Comparison of ENCODE assay signal across 12 mouse cellular contexts in the genomic region with DNA sequence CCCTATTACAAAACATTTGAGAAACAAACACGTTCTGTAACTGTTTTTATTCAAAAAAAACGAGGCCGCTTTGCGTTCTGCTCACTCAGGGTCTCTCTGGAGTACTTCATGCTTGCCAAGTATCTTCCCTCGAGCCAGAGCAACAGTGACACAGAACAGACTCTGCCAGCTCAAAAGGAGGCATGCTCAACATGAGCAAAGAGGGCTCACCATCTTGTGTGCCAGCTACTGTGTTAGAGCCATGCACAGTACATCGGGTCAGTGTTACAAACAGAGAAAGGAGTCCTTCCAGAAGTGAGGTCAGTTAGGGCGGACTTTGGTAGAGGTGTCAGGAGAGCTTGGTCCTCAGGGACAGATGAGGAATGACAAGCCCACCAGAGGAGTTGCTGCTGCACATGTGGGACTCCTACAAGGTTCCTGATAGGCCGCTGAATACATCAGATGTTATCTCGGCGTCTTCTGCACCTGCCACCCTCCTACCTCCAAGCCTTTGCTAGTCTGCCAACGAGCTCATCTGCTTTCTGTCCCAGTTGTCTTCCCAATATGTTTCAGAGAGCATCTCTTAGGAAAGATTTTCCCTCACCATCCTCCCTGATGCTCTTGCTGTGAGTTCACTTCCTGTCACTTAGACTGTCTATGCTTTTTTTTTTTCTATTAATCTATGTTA.
A peak's percentile ranks its signal among the peaks of the same experiment; 100 is the strongest.
DNase-seq lines count a peak whose midpoint lies in the region; ATAC-seq lines count a peak whose summit lies in the region.
"Had no signal": no experiment of that assay in that cellular context is flagged by ENCODE, and none has a peak within 500 bp of the region (broad histone marks: within the 10 kb centered on the region; RNA-seq: fewer than 3 reads in every experiment).

No protein-coding gene starts in this region.

- no peak overlapping the region for H3K4me3 ChIP-seq in forebrain, embryonic 15.5 days
- no peak overlapping the region for H3K4me3 ChIP-seq in forebrain, embryonic 11.5 days (ENCODE audit: low read depth, low read length)
- H3K4me3 ChIP-seq: embryonic facial prominence, embryonic 10.5 days; liver, embryonic 12.5 days; midbrain, embryonic 12.5 days had no signal

- H3K27ac ChIP-seq in forebrain, embryonic 15.5 days (replicated peaks) = peak overlapping the region; percentile 31
- H3K27ac ChIP-seq in forebrain, embryonic 11.5 days (ENCODE audit: low read depth, low read length) = no peak overlapping the region
- H3K27ac ChIP-seq: embryonic facial prominence, embryonic 10.5 days; liver, embryonic 12.5 days; midbrain, embryonic 12.5 days had no signal

- H3K4me2 ChIP-seq in forebrain, embryonic 15.5 days (replicated peaks) = no peak overlapping the region
- no peak overlapping the region for H3K4me2 ChIP-seq in forebrain, embryonic 11.5 days (ENCODE audit: low read depth, low read length, severe bottlenecking)
- H3K4me2 ChIP-seq: liver, embryonic 12.5 days; midbrain, embryonic 12.5 days had no signal

- no peaks in the 10 kb centered on the region for H3K36me3 ChIP-seq in forebrain, embryonic 15.5 days
- H3K36me3 ChIP-seq in forebrain, embryonic 11.5 days (ENCODE audit: control insufficient read depth, insufficient read depth, low read length) = no peaks in the 10 kb centered on the region
- H3K36me3 ChIP-seq: embryonic facial prominence, embryonic 10.5 days; liver, embryonic 12.5 days; midbrain, embryonic 12.5 days had no signal

- intact Hi-C loops in left cerebral cortex, postnatal 4 days (cut with DNase I) = no loop called here

- H3K4me1 ChIP-seq in forebrain, embryonic 15.5 days = peaks cover 28% of the 10 kb centered on the region
- no peaks in the 10 kb centered on the region for H3K4me1 ChIP-seq in forebrain, embryonic 11.5 days (replicated peaks; ENCODE audit: control insufficient read depth, insufficient read depth, low read length)
- H3K4me1 ChIP-seq: liver, embryonic 12.5 days; midbrain, embryonic 12.5 days had no signal

- ATAC-seq in forebrain, embryonic 15.5 days (replicated peaks) = peak; percentile 76
- ATAC-seq in forebrain, embryonic 11.5 days (replicated peaks; ENCODE audit: low FRiP score) = no peak
- ATAC-seq: liver, embryonic 12.5 days had no signal

- WGBS in forebrain, embryonic 15.5 days = 67% methylated on average over 11 of the region's 11 CpGs
- 92% methylated on average over 11 of the region's 11 CpGs for WGBS in forebrain, embryonic 11.5 days

- H3K9me3 ChIP-seq in forebrain, embryonic 15.5 days = no peaks in the 10 kb centered on the region
- no peaks in the 10 kb centered on the region for H3K9me3 ChIP-seq in forebrain, embryonic 11.5 days (ENCODE audit: control insufficient read depth, low read length)
- H3K9me3 ChIP-seq: embryonic facial prominence, embryonic 10.5 days; liver, embryonic 12.5 days; midbrain, embryonic 12.5 days had no signal

- H3K27me3 ChIP-seq in forebrain, embryonic 15.5 days = no peaks in the 10 kb centered on the region
- H3K27me3 ChIP-seq in forebrain, embryonic 11.5 days (ENCODE audit: control insufficient read depth, insufficient read depth, low read length) = no peaks in the 10 kb centered on the region
- H3K27me3 ChIP-seq: liver, embryonic 12.5 days had no signal

- no peak for DNase-seq in forebrain, embryonic 11.5 days (ENCODE audit: low spot score)
- DNase-seq in left cerebral cortex, postnatal 4 days = peak; percentile 60
- DNase-seq in left cerebral cortex, adult 18-20 months (ENCODE audit: low spot score in 2 of 2) = no peak
- DNase-seq in cerebellum, adult 11-12 months = peak; percentile 35
- DNase-seq in layer of hippocampus, adult 8-10 months (ENCODE audit: low spot score in 2 of 2) = peak; percentile 40 to 44
- DNase-seq in yolk sac, embryonic 10.5 days (ENCODE audit: low spot score) = no peak
- no peak for DNase-seq in right cerebral cortex, postnatal 36 days (ENCODE audit: low spot score in 2 of 2)
- DNase-seq: kidney, postnatal 4 days had no signal

- no peak overlapping the region for H3K9ac ChIP-seq in forebrain, embryonic 15.5 days (replicated peaks)
- H3K9ac ChIP-seq in forebrain, embryonic 11.5 days (ENCODE audit: low read length) = no peak overlapping the region
- H3K9ac ChIP-seq: liver, embryonic 12.5 days; midbrain, embryonic 12.5 days had no signal

Comparison
In these comparisons a context has a peak if more than half of its experiments do, and no peak if none do; other contexts are left out.
1. DNase-seq: peak in left cerebral cortex, postnatal 4 days (single experiment), cerebellum, adult 11-12 months (single experiment) and layer of hippocampus, adult 8-10 months (2 of 2); none in forebrain, embryonic 11.5 days (single experiment), left cerebral cortex, adult 18-20 months (0 of 2), yolk sac, embryonic 10.5 days (single experiment) and right cerebral cortex, postnatal 36 days (0 of 2).